Mouse (Mus musculus) limb, embryonic 15.5 days (tissue): Measurements from ENCODE around the gene Cfap45. TPM values are rescaled to one million over a fixed set of nuclear protein-coding genes. Genes with fewer than 3 reads are reported as not detected.

Source experiments
- ATAC-seq: fragments of 200-750 bp; cut with Nextera tagmentation; 2 replicates; pipeline ENCODE4 v1.8.0; 2017; ENCODE audit warnings: low read depth, moderate TSS enrichment; ENCODE audit not compliant: insufficient number of reproducible peaks, low FRiP score, low TSS enrichment
- H3K27ac ChIP-seq: fragments of 300-500 bp; sonication (generic); 2 replicates; pipeline ENCODE4 v1.5.1; 2015; ENCODE audit warnings: moderate library complexity, mild to moderate bottlenecking, inconsistent platforms
- H3K27me3 ChIP-seq: fragments of 300-500 bp; sonication (generic); 2 replicates; pipeline ENCODE4 v1.6.1; 2015; ENCODE audit warnings: inconsistent platforms
- H3K36me3 ChIP-seq: fragments of 300-500 bp; sonication (generic); 2 replicates; pipeline ENCODE4 v1.6.1; 2015; ENCODE audit warnings: inconsistent platforms
- H3K4me1 ChIP-seq: fragments of 300-500 bp; sonication (generic); 2 replicates; pipeline ENCODE4 v1.6.1; 2015; ENCODE audit warnings: inconsistent platforms
- H3K4me2 ChIP-seq: fragments of 300-500 bp; sonication (generic); 2 replicates; pipeline ENCODE4 v1.6.1; 2015; ENCODE audit warnings: mild to moderate bottlenecking, inconsistent platforms
- H3K4me3 ChIP-seq: fragments of 300-500 bp; sonication (generic); 2 replicates; pipeline ENCODE4 v1.5.1; 2015; ENCODE audit warnings: mild to moderate bottlenecking, inconsistent platforms
- H3K9ac ChIP-seq: fragments of 300-500 bp; sonication (generic); 2 replicates; pipeline ENCODE4 v1.6.1; 2015; ENCODE audit warnings: inconsistent platforms
- H3K9me3 ChIP-seq: fragments of 300-500 bp; sonication (generic); 2 replicates; pipeline ENCODE4 v1.6.1; 2016; ENCODE audit warnings: inconsistent platforms
- WGBS: fragments of 180-500 bp; shearing (Covaris S2); methylation state at CpG from one replicate; pipeline ENCODE4 v1.1.7; 2015; 5-methylcytosine and 5-hydroxymethylcytosine counted together
- polyA plus RNA-seq: library from polyadenylated mRNA; unstranded; fragments of >200 nt; fragmentation: Nextera tagmentation; extraction: Ambion mirVana; gene quantifications from 2 replicates; pipeline ENCODE4 v1.2.1, GENCODE M21; 2015

Cfap45 gene
- polyA plus RNA-seq, 1 experiment from 2014 or later = 2.2 TPM

DNA sequence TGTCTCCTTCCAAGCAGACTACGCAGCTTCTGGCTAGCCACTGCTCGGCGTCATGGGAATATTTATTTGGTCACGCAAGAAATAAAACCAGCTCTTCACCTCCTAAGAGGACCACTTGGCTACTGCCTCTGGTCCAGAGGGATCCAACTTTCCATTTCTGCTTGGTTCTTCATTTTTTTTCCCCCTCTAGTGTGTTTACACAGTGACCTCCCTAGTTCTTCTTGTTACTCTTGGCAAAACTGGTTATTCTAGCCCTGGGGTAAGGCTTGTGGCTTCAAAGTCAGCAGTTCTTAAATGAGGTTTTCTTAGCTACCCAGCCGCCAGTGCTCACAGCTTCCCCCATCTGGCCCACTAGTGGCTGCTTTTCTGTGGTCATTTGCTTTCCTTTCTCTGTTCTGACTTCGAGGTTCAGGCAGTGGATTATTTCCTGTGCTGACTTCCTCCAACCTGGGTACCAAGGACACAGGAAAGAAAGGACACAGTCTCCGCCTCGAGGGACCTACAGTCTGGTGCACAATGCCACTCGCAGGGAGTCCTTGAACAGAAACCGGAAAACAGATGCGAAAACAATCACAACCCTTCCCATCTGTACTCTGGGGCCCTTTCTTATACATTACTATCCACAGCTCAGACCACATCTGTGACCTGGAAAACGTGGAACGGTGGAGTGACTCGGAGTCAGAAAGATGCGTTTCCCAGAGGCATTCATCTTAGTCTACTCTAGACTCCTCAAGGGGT is 4.6 kb downstream of the Cfap45 start:
- Histone ChIP-seq H3K4me1 (peaks cover 32% of the 10 kb centered on the region), H3K27me3 (peaks cover 13% of the 10 kb centered on the region), H3K27ac (peak overlapping the region; percentile 76), H3K9ac (no peak overlapping the region), H3K9me3 (no peaks in the 10 kb centered on the region), H3K4me3 (no peak overlapping the region), H3K36me3 (no peaks in the 10 kb centered on the region), H3K4me2 (0 out of 2 replicates have a peak overlapping the region, but pooled peaks have one; percentile 19)
- ATAC-seq = peak; percentile 66
- WGBS = 27% methylated on average over 15 of the region's 15 CpGs

DNA sequence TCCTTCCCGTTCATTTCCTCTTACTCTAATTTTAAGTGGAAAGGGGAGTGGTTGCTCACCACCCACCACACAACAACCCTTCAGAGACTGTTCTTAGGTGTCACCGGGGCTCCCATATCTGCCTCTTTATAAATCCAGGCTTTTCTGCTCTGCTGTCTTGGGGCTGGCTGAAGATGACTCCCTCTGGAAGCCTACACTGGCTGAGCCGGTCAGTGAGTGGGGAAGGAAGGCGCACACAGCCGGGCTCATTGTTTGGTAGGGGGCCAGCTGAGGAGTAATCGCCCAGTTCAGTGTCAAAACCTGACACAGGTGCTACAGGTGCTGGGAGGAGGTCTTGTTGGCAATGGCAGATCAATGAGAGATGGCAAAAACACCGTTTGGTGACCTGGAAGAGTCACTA is 5.4 kb downstream of the Cfap45 start:
- Histone ChIP-seq H3K4me2 (no peak overlapping the region), H3K36me3 (no peaks in the 10 kb centered on the region), H3K27me3 (peaks cover 13% of the 10 kb centered on the region), H3K4me1 (peaks cover 34% of the 10 kb centered on the region), H3K9me3 (no peaks in the 10 kb centered on the region), H3K9ac (no peak overlapping the region), H3K27ac (no peak overlapping the region), H3K4me3 (no peak overlapping the region)
- 59% methylated on average over 7 of the region's 7 CpGs for WGBS
- ATAC-seq = no peak

GRCm38 (mm10) chr1:172526380-172527081 is 5.9 kb downstream of the Cfap45 start:
- no peak for ATAC-seq
- no peaks in the 10 kb centered on the region for H3K9me3 ChIP-seq
- H3K36me3 ChIP-seq = no peaks in the 10 kb centered on the region
- H3K27me3 ChIP-seq = peaks cover 13% of the 10 kb centered on the region
- peaks cover 30% of the 10 kb centered on the region for H3K4me1 ChIP-seq
- 0 out of 2 replicates have a peak overlapping the region, but pooled peaks have one; percentile 27 for H3K27ac ChIP-seq
- H3K4me3 ChIP-seq = no peak overlapping the region; the same call in 1 of the 2 replicates
- 71% methylated on average over 23 of the region's 23 CpGs for WGBS
- H3K4me2 ChIP-seq = no peak overlapping the region
- H3K9ac ChIP-seq = no peak overlapping the region

GRCm38 (mm10) chr1:172527431-172527830 is 6.8 kb downstream of the Cfap45 start:
- no peak overlapping the region for H3K4me2 ChIP-seq
- peaks cover 13% of the 10 kb centered on the region for H3K27me3 ChIP-seq
- no peak for ATAC-seq
- WGBS = 92% methylated on average over 10 of the region's 10 CpGs
- H3K9me3 ChIP-seq = no peaks in the 10 kb centered on the region
- H3K4me1 ChIP-seq = peaks cover 29% of the 10 kb centered on the region
- H3K27ac ChIP-seq = no peak overlapping the region
- no peak overlapping the region for H3K9ac ChIP-seq
- no peak overlapping the region for H3K4me3 ChIP-seq
- H3K36me3 ChIP-seq = no peaks in the 10 kb centered on the region

DNA sequence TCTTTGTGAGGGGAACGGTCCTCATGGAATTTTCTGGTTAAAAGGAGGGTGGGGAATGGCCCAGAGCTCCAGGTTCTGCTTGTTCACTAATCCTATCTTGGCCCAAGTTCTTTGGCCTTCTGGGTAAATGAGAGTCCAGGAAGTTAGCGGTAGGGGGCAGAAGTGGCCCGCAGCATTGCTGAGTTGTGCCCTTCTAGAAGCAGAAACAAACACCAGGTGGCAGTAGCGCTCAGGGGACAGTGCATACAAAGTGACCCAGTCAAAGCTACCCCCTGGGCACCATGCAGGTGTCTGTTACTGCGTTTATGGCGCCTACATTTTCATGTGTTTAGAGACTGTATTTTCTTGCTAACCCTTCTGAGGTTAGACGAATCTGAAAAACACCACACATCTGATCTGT is 8.1 kb downstream of the Cfap45 start:
- WGBS = 5% methylated on average over 7 of the region's 7 CpGs
- Histone ChIP-seq H3K4me3 (no peak overlapping the region), H3K27ac (no peak overlapping the region), H3K36me3 (no peaks in the 10 kb centered on the region), H3K4me2 (no peak overlapping the region), H3K9me3 (no peaks in the 10 kb centered on the region), H3K27me3 (peaks cover 13% of the 10 kb centered on the region), H3K9ac (no peak overlapping the region), H3K4me1 (peaks cover 33% of the 10 kb centered on the region)
- no peak for ATAC-seq

DNA sequence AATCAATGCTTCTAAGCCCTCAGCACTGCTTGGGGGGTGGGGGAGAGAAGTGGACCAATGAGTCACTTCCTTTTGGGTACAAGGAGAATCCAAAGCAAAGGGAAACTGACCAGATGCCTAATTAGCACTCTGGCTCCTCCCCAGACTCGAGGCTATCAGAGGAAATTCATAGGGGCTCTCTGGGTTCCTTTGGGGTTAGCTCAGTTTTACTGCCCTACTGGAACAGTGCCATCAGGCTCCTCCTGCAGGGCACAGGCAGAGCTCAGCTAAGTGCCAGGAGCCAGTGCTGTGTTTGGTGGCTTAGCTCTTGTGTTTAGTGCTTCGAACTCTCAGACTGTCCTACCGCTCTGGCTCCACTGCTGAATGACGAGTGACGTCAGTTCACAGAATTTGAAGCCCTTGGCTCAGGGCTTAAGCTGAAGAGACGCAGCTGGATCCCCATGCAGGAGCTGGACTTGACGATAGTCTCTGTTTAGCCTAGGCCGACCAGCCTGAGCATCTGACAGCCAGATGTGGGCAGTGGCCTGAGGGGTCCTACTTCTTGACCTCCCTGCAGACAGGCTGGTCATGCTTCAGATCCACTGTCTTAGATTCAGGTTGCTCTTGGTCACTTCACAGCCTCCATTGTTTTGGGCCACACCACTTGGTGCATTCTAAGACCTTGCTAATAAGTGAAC is 10.1 kb downstream of the Cfap45 start:
- H3K9me3 ChIP-seq = no peaks in the 10 kb centered on the region
- H3K27me3 ChIP-seq = peaks cover 13% of the 10 kb centered on the region
- H3K4me1 ChIP-seq = peaks cover 24% of the 10 kb centered on the region
- H3K4me2 ChIP-seq = no peak overlapping the region
- H3K9ac ChIP-seq = no peak overlapping the region
- H3K4me3 ChIP-seq = no peak overlapping the region
- H3K27ac ChIP-seq = no peak overlapping the region
- no peak for ATAC-seq
- WGBS = 10% methylated on average over 8 of the region's 8 CpGs
- no peaks in the 10 kb centered on the region for H3K36me3 ChIP-seq

DNA sequence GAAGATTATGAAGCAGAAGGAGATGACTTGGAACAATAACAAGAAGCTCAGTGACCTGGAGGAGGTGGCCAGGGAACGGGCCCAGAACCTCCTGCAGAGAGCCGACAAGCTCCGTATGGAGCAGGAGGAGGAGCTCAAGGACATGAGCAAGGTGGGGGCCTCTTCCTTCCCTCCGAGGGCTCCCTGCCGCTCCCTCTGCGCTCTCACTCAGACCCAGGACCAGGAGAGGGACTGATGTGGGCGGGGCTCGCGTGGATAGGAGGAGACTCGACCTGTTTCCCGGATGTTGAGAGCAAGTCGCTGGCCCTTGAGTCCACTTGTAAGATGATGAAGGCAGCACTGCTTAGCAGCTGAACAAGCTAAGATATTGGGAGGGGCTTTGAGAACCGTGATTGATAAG is 11.9 kb downstream of the Cfap45 start:
- no peak overlapping the region for H3K27ac ChIP-seq
- H3K4me1 ChIP-seq = peaks cover 16% of the 10 kb centered on the region
- WGBS = 4% methylated on average over 13 of the region's 13 CpGs
- H3K27me3 ChIP-seq = peaks cover 5% of the 10 kb centered on the region
- no peaks in the 10 kb centered on the region for H3K9me3 ChIP-seq
- H3K36me3 ChIP-seq = no peaks in the 10 kb centered on the region
- H3K4me3 ChIP-seq = peak overlapping the region; percentile 20
- peak overlapping the region; percentile 41 for H3K4me2 ChIP-seq
- H3K9ac ChIP-seq = no peak overlapping the region
- ATAC-seq = no peak

GRCm38 (mm10) chr1:172535116-172535515 is 14.5 kb downstream of the Cfap45 start:
- no peak overlapping the region for H3K9ac ChIP-seq
- peaks cover 18% of the 10 kb centered on the region for H3K4me1 ChIP-seq
- H3K27me3 ChIP-seq = no peaks in the 10 kb centered on the region; the same call in 1 of the 2 replicates
- no peak overlapping the region for H3K4me2 ChIP-seq
- H3K4me3 ChIP-seq = no peak overlapping the region
- H3K27ac ChIP-seq = no peak overlapping the region
- H3K36me3 ChIP-seq = no peaks in the 10 kb centered on the region
- 86% methylated on average over 16 of the region's 16 CpGs for WGBS
- ATAC-seq = no peak
- no peaks in the 10 kb centered on the region for H3K9me3 ChIP-seq

GRCm38 (mm10) chr1:172539827-172540226 is 19.2 kb downstream of the Cfap45 start:
- ATAC-seq = no peak
- Histone ChIP-seq H3K27me3 (peaks cover 3% of the 10 kb centered on the region; the same call in 1 of the 2 replicates), H3K27ac (no peak overlapping the region), H3K9me3 (no peaks in the 10 kb centered on the region), H3K9ac (no peak overlapping the region), H3K4me3 (no peak overlapping the region), H3K4me2 (no peak overlapping the region), H3K36me3 (no peaks in the 10 kb centered on the region), H3K4me1 (peaks cover 8% of the 10 kb centered on the region)
- 26% methylated on average over 6 of the region's 6 CpGs for WGBS

DNA sequence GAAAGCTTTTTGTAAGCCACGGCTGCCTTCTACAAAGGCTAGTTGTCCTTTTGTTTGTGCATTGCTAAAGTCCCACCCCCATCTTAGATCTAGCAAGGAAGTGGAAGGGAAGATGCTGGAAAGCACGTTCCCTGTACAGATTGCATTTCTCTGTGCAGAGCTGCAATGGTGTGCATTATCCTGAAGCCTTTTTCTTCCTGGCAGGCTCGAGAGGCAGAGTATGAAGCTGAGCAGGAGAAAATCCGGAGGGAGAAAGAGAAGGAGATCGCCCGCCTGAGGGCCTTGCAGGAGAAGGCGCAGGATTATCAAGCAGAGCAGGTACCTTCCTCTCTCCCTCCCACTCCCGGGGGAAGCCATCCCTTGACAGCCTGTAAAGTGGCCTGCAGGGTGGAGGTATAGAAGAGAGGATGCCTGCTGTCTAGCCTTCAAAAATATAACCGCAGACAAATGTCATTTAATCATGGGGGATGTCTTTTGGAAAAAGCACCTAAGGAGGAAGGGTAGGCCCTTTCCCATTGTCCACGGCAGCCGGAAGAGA is 19.8 kb downstream of the Cfap45 start:
- Histone ChIP-seq H3K27me3 (peaks cover 3% of the 10 kb centered on the region; the same call in 1 of the 2 replicates), H3K27ac (no peak overlapping the region), H3K9me3 (no peaks in the 10 kb centered on the region), H3K4me2 (no peak overlapping the region), H3K4me3 (no peak overlapping the region), H3K36me3 (no peaks in the 10 kb centered on the region), H3K9ac (no peak overlapping the region), H3K4me1 (peaks cover 8% of the 10 kb centered on the region)
- no peak for ATAC-seq
- 46% methylated on average over 11 of the region's 11 CpGs for WGBS

GRCm38 (mm10) chr1:172546062-172546461 is 25.5 kb downstream of the Cfap45 start:
- H3K4me3 ChIP-seq = no peak overlapping the region
- no peak for ATAC-seq
- no peak overlapping the region for H3K9ac ChIP-seq
- no peaks in the 10 kb centered on the region for H3K36me3 ChIP-seq
- H3K27me3 ChIP-seq = no peaks in the 10 kb centered on the region; the same call in 1 of the 2 replicates
- peaks cover 14% of the 10 kb centered on the region for H3K4me1 ChIP-seq
- H3K27ac ChIP-seq = no peak overlapping the region
- no peak overlapping the region for H3K4me2 ChIP-seq
- H3K9me3 ChIP-seq = no peaks in the 10 kb centered on the region
- 81% methylated on average over 4 of the region's 4 CpGs for WGBS
